Mouse (Mus musculus): ENCODE measurements at regions not wholly inside any gene's neighbourhood (a gene's known extent, or its start where the extent isn't known, plus 50 kb on each side); places are given as distances from the start of the nearest gene placed in this dataset.

- TF ChIP-seq POLR2A (IDR thresholded peaks at IDR 0.05; ENCODE audit: insufficient read depth, low read depth, low read length) (no peak), CTCF (IDR thresholded peaks at IDR 0.05) (no peak), EP300 (IDR thresholded peaks at IDR 0.05; ENCODE audit: insufficient read depth, low read depth, low read length) (no peak)
Measured at GRCm38 (mm10) chr2:166414856-166415255, 259.4 kb upstream of the Sulf2 start.

Measured in heart, adult 2 months (tissue).